Mouse (Mus musculus): ENCODE measurements around the gene Fuz. TPM values are rescaled to one million over a fixed set of nuclear protein-coding genes. Genes with fewer than 3 reads are reported as not detected.

Fuz gene
- 22.4 and 23.3 TPM in 2 replicates for polyA plus RNA-seq (2016; fragmentation: Nextera tagmentation; extraction: Ambion mirVana)

DNA sequence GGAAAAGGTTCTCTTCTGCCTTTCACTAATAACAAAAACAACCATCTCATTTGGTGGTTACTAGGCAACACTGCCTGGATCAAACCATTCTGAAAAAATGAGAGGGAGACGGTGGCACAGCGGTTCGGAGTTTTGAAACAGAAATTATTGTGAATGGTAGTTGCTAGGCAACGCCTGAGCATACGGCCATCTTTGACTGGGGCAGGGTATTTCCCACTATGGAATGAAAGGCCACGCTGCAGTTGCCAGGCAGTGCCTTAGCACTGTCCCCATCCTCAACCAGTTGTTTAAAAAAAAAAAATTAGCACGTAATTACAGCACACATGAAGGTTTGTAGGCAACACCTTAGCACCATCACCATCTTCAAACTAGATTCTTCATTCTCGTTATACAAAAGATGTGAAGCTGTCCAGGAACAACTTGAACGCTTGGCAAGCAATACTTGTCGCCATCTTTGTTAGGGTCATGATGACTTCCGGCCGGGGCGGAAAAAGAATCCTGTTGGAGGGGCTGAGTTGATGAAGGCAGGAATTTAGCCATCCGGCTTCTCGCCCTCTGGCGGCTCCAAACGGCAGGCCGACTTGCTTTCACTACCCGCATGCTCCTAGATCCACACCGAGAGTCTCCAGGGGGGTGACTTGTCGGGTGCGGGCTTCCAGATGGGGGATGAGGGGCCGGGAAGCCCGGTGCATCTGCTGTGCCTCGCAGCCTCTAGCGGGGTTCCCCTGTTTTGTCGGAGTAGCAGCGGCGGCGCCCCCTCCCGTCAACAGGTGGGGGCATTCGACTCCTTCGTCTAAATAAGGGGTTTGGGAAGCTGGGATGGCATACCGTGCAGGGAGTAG, at the start of gene Fuz:
Fuz (plus strand) TSS at position 487 of the 842 bp plus-strand sequence.
- Histone ChIP-seq H3K9ac (peak within 1 kb of the TSS; percentile 70), H3K4me1 (peaks cover 42% of the 10 kb centered on the region), H3K4me2 (replicated peaks) (peak within 1 kb of the TSS; percentile 79), H3K27me3 (no peaks in the 10 kb centered on the region), H3K4me3 (peak within 1 kb of the TSS; percentile 60), H3K9me3 (no peaks in the 10 kb centered on the region), H3K27ac (peak within 1 kb of the TSS; percentile 92), H3K36me3 (peaks cover 26% of the 10 kb centered on the region)
- peak; percentile 36; the same call in 1 of the 2 replicates for ATAC-seq (ENCODE audit: insufficient number of reproducible peaks, insufficient read depth, low FRiP score, low TSS enrichment)
- WGBS: under 1% methylated on average over 34 of the region's 34 CpGs

DNA sequence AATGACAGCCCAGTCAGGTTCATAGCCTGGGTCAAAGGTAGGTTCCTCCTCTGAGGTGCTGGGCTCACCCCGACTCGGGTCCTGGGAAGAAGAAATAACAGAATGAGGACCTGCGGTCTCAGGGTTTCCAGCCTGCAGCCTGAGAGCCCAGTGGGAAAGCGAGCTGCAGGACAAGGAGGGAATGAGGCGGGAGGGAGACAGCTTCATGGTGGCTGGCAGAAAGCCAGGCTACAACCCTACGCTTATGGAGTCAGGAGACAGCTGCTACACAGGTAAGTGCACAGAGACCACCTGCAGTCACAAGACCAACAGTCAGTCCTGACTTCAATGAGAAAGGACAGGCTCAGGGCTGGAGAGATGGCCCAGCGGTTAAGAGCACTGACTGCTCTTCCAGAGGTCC, 49.1 kb upstream of the Fuz start:
- H3K9ac ChIP-seq: no peak overlapping the region
- peaks cover 55% of the 10 kb centered on the region for H3K36me3 ChIP-seq

DNA sequence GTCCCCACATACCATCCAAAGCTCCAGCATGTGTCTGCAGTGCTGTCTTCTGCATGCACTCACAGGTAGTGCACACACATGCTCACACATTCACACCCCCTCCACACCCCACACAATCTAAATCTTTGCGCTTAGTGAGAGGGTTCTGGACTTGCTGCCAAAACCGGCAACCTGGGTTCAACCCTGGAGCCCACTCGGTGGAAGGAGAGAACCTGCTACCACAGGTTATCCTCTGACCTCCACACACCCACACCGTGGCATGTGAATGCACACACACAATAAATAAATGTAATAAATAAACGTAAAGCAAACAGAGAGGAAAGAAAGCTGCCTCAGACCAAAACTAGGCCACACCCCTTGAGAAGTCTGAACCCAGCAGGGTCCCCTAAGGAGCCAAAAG, 48.1 kb upstream of the Fuz start:
- Histone ChIP-seq H3K9ac (peak overlapping the region; percentile 43), H3K27ac (no peak overlapping the region), H3K9me3 (no peaks in the 10 kb centered on the region), H3K4me3 (peak overlapping the region; percentile 77), H3K36me3 (peaks cover 51% of the 10 kb centered on the region), H3K27me3 (no peaks in the 10 kb centered on the region), H3K4me1 (peaks cover 22% of the 10 kb centered on the region), H3K4me2 (replicated peaks) (peak overlapping the region; percentile 85)
- ATAC-seq (ENCODE audit: insufficient number of reproducible peaks, insufficient read depth, low FRiP score, low TSS enrichment): no peak
- 84% methylated on average over 5 of the region's 5 CpGs for WGBS

More for the DNA sequence above, 49.1 kb upstream of the Fuz start:
- H3K4me2 ChIP-seq (replicated peaks): no peak overlapping the region
- 90% methylated on average over 7 of the region's 7 CpGs for WGBS
- peaks cover 17% of the 10 kb centered on the region for H3K4me1 ChIP-seq
- H3K4me3 ChIP-seq: no peak overlapping the region
- no peak overlapping the region for H3K27ac ChIP-seq
- ATAC-seq (ENCODE audit: insufficient number of reproducible peaks, insufficient read depth, low FRiP score, low TSS enrichment): no peak
- H3K9me3 ChIP-seq: no peaks in the 10 kb centered on the region
- no peaks in the 10 kb centered on the region for H3K27me3 ChIP-seq

DNA sequence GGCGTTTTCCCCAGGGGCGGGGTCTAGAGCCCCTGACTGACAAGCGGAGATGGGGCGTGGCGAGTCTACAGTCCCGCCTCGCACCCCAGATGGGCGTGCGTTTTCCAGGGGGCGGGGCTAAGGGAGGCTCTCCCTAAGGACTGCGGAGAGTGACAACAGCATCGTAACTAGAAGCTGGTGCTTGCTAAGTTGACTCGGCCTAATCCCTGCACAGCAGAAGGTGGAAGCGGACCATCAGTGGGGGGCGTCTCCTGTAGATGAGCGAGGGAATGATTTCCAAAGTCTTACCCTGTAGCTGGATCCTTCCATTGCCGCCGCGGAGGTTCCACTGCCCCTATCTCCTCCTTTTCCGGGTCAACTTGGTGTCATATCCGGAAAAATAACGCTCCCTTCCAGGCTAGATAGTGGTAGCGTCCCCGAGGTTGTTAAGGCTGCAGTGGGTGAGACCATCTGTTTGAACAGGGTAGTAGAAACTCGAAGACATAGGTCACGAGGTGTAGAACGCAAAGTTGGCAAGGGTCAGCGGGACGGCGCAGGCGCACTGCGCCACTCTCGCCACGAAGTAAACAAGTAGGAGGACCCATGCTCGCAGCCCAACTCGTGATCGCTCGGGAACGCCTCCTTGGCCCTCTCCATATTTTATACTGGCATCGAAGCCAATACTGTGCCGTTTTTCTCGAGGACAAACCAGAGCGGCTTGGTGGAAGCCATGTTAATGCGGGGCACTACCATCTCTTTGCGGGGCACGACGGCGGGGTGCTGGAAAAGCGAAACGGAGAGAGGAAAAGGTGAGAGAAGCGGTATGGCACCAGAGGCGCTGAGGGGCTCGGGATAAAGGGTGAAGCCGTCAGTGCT, 47.1 kb upstream of the Fuz start, which contains the start of the genes Akt1s1 and Tbc1d17:
Akt1s1 (plus strand) TSS at position 431 of the 855 bp plus-strand sequence.
Tbc1d17 (minus strand) TSS at position 519 of the 855 bp plus-strand sequence.
- Histone ChIP-seq H3K27me3 (no peaks in the 10 kb centered on the region), H3K4me1 (peaks cover 26% of the 10 kb centered on the region), H3K27ac (peak within 1 kb of the TSS; percentile 96), H3K36me3 (peaks cover 44% of the 10 kb centered on the region), H3K4me3 (peak within 1 kb of the TSS; percentile 77), H3K9ac (peak within 1 kb of the TSS; percentile 81), H3K4me2 (replicated peaks) (peak within 1 kb of the TSS; percentile 85), H3K9me3 (no peaks in the 10 kb centered on the region)
- under 1% methylated on average over 54 of the region's 54 CpGs for WGBS
- ATAC-seq (ENCODE audit: insufficient number of reproducible peaks, insufficient read depth, low FRiP score, low TSS enrichment): peak; percentile 79

DNA sequence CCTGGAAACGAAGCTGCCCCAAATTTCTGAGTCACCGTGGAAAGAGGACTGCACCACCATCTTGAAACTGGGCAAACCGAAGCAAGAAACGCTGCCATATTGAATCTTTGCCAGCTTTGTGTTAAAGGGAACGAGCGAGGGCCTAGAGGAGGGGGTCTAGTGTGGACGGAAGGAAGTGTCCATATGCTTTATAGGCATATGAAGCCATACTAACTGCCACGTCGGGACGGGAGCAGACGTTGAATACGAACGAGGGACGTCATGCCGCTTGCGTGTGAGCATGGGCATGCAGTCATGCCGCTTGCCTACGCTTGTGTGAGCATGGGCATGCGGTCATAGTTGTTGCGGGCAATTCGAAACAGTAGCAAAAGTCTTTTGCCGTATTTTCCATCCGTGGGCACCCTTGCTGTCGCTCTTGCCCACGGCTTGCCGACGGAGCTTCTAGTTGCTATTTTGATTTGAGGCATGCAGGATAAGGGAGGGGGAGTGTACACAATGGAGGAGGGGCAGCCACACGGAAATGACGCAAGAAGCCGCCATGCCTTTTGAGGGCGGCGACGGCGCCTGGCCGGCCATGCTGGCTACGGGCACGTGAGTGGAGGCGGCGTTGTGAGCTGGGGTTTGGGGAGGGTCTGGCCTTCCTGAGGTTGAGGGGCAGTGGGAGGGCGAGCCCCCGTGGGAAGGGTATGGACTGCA, 46.3 kb upstream of the Fuz start:
- no peaks in the 10 kb centered on the region for H3K27me3 ChIP-seq
- WGBS: under 1% methylated on average over 41 of the region's 41 CpGs
- H3K4me3 ChIP-seq: peak overlapping the region; percentile 77
- peak overlapping the region; percentile 85 for H3K4me2 ChIP-seq (replicated peaks)
- H3K4me1 ChIP-seq: peaks cover 31% of the 10 kb centered on the region
- no peaks in the 10 kb centered on the region for H3K9me3 ChIP-seq
- H3K27ac ChIP-seq: peak overlapping the region; percentile 96
- peak; percentile 65 for ATAC-seq (ENCODE audit: insufficient number of reproducible peaks, insufficient read depth, low FRiP score, low TSS enrichment)
- H3K36me3 ChIP-seq: peaks cover 36% of the 10 kb centered on the region
- H3K9ac ChIP-seq: peak overlapping the region; percentile 81

DNA sequence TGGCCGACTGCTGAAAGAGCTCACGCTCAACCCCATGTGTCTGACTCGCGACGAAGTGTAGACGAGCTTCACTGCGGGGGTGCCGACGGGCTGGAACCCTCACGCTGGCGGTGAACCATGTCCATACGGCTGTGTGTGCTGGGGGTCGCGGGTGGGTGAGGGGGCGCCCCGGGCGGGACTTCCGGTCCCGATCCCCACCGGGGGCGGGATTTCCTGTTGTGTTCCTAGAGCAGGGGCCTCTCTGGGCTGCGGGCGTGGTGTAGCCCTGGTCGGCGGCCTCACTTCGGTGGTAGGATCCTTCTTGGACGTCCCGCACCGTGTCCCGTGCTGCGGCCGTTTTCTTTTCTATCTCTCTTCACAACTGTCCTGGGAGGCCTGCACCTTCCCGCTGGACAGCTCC, 45.7 kb upstream of the Fuz start:
- Histone ChIP-seq H3K27me3 (no peaks in the 10 kb centered on the region), H3K9ac (peak overlapping the region; percentile 81), H3K27ac (peak overlapping the region; percentile 96), H3K4me3 (peak overlapping the region; percentile 77), H3K36me3 (peaks cover 31% of the 10 kb centered on the region), H3K9me3 (no peaks in the 10 kb centered on the region), H3K4me2 (replicated peaks) (peak overlapping the region; percentile 85), H3K4me1 (peaks cover 32% of the 10 kb centered on the region)
- ATAC-seq (ENCODE audit: insufficient number of reproducible peaks, insufficient read depth, low FRiP score, low TSS enrichment): peak; percentile 22
- under 1% methylated on average over 33 of the region's 33 CpGs for WGBS

DNA sequence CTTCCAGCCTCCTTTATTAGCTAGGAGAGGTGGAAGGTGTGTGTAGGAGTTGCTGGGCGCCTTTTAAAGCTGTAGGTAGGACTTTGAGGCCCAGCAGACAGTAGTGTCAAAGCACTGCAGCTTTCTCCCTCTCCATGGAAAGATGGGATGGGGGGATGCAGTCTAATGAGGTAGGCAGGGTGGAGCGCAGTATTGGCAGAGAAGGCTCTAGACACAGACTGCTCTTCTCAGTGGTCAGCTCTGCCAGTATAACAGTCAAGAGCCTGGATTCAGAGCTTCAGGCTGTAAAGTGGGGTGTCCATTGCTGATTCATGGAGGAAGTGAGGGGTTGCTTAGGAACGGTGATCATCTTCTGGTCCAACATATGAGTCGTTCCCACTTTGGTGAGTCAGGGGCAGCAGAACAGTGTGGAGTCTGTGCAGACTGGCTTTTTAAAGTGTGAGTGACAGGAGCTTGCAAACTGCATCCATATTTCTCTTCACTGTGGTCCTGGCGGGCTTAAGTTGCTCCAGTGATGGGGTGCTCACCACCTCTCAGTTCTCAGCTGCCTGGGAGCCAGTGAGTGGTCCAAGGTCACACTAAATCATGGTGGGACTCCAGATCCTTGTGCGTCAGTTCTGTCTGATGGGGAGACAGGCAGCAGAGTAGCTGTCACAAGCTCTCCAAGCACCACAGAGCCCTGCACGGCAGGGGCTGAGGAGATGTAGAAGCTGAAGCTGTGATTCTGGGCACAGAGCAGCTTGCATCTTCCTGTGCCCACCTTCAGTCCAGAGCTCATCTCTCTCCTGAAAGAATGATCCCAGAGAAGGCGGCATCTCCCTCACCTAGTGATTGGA, 44.9 kb upstream of the Fuz start:
- Histone ChIP-seq H3K27ac (peak overlapping the region; percentile 96), H3K4me2 (replicated peaks) (peak overlapping the region; percentile 85), H3K4me3 (peak overlapping the region; percentile 77), H3K4me1 (peaks cover 34% of the 10 kb centered on the region), H3K9ac (peak overlapping the region; percentile 81), H3K27me3 (no peaks in the 10 kb centered on the region), H3K9me3 (no peaks in the 10 kb centered on the region), H3K36me3 (peaks cover 23% of the 10 kb centered on the region)
- no peak for ATAC-seq (ENCODE audit: insufficient number of reproducible peaks, insufficient read depth, low FRiP score, low TSS enrichment)
- 78% methylated on average over 8 of the region's 8 CpGs for WGBS

DNA sequence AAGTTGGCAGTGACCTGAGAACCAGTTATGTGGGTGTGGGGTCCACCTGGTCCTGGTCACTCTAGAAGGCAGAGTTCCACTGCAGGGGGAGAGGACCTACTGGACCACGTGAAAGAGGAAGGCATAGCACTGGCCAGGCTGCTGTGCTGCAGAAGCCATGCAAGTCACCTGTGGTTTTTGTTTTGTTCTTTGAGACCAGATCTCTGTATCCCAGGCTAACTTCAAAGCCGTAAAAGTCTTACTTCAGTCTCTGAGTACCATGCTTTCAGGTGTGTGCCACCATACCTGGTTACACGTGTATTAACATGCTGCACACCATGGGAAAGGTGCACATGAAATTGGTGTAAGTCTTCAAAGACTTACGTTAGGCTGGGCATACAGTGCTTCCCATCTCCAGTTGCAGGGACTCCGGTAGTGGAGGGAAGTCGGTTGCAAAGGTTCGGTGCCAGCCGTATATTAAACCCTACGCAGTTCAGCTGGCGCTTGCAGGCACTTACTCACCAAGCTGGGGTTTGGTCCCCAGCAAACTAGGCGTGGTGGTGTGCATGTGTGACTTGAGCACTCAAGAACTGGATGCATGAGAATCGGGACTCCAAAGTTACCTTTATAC, 44.1 kb upstream of the Fuz start:
- WGBS: 92% methylated on average over 12 of the region's 12 CpGs
- H3K27ac ChIP-seq: no peak overlapping the region
- H3K9ac ChIP-seq: peak overlapping the region; percentile 81; the same call in 1 of the 2 replicates
- no peak overlapping the region for H3K4me2 ChIP-seq (replicated peaks)
- H3K9me3 ChIP-seq: no peaks in the 10 kb centered on the region
- peak overlapping the region; percentile 77; the same call in 1 of the 2 replicates for H3K4me3 ChIP-seq
- peaks cover 16% of the 10 kb centered on the region for H3K36me3 ChIP-seq
- no peak for ATAC-seq (ENCODE audit: insufficient number of reproducible peaks, insufficient read depth, low FRiP score, low TSS enrichment)
- H3K4me1 ChIP-seq: peaks cover 39% of the 10 kb centered on the region
- H3K27me3 ChIP-seq: no peaks in the 10 kb centered on the region

DNA sequence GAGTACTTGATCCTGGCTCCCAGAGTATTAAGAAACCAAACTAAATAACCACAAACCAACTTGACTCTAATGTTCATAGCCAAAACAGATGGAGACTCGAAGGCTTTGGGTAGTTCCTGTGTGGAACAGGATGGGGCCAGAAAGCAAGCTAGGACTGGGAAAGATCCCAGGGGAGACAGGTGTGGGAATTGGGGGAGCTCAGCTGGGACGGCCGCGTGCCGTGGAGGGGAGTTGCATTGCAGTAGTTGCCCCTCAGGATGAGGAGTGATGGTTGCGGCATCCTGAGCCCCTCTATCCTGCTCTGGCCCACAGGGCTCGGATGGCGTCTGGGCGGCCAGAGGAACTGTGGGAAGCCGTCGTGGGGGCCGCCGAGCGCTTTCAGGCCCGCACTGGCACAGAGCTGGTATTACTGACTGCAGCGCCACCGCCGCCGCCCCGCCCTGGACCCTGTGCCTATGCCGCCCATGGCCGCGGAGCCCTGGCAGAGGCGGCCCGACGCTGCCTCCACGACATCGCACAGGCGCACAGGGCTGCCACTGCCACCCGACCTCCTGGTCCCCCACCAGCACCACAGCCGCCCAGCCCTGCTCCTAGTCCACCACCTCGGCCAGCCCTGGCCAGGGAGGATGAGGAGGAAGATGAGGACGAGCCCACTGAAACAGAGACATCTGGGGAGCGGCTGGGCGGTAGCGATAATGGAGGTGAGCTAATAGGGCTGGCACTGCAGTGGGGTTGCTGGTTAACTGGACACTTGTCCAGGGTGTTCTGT, 43.4 kb upstream of the Fuz start:
- ATAC-seq (ENCODE audit: insufficient number of reproducible peaks, insufficient read depth, low FRiP score, low TSS enrichment): no peak
- no peaks in the 10 kb centered on the region for H3K9me3 ChIP-seq
- no peak overlapping the region for H3K9ac ChIP-seq
- 0 out of 2 replicates have a peak overlapping the region, but pooled peaks have one; percentile 5 for H3K4me3 ChIP-seq
- peaks cover 13% of the 10 kb centered on the region; the same call in 1 of the 2 replicates for H3K36me3 ChIP-seq
- no peaks in the 10 kb centered on the region for H3K27me3 ChIP-seq
- H3K4me1 ChIP-seq: peaks cover 38% of the 10 kb centered on the region
- WGBS: 93% methylated on average over 36 of the region's 36 CpGs
- H3K27ac ChIP-seq: 0 out of 2 replicates have a peak overlapping the region, but pooled peaks have one; percentile 25
- no peak overlapping the region for H3K4me2 ChIP-seq (replicated peaks)

Data from embryonic facial prominence, embryonic 12.5 days (tissue).